Mouse (Mus musculus): ENCODE measurements around the gene Skap1. TPM values are rescaled to one million over a fixed set of nuclear protein-coding genes. Genes with fewer than 3 reads are reported as not detected.

Gene Skap1
- polyA plus RNA-seq, 1 experiment, result 4.9 TPM

- Histone ChIP-seq H3K4me1 (ENCODE audit: control insufficient read depth, insufficient read depth, low read length) (no peaks in the 10 kb centered on the region), H3K27ac (ENCODE audit: control insufficient read depth, insufficient read depth, low read depth, low read length, poor library complexity) (no peak overlapping the region), H3K4me3 (replicated peaks; ENCODE audit: control insufficient read depth, low read depth, low read length) (no peak overlapping the region)
- TF ChIP-seq CTCF (IDR thresholded peaks at IDR 0.05; ENCODE audit: control insufficient read depth, insufficient read depth, low read length), result no peak
- TF ChIP-seq POLR2A (IDR thresholded peaks at IDR 0.05; ENCODE audit: borderline replicate concordance, control insufficient read depth, low read depth, low read length), result no peak
- 34% methylated on average over 12 of the region's 12 CpGs for WGBS
Measured at GRCm38 (mm10) chr11:96741995-96742394, 277.6 kb downstream of the Skap1 start.

- Histone ChIP-seq H3K27ac (ENCODE audit: control insufficient read depth, insufficient read depth, low read depth, low read length, poor library complexity) (no peak overlapping the region), H3K4me1 (ENCODE audit: control insufficient read depth, insufficient read depth, low read length) (no peaks in the 10 kb centered on the region), H3K4me3 (replicated peaks; ENCODE audit: control insufficient read depth, low read depth, low read length) (no peak overlapping the region)
- no peak for TF ChIP-seq POLR2A (IDR thresholded peaks at IDR 0.05; ENCODE audit: borderline replicate concordance, control insufficient read depth, low read depth, low read length)
- TF ChIP-seq CTCF (IDR thresholded peaks at IDR 0.05; ENCODE audit: control insufficient read depth, insufficient read depth, low read length), result no peak
- 26% methylated on average over 11 of the region's 11 CpGs for WGBS
Measured at GRCm38 (mm10) chr11:96743000-96743399, 278.6 kb downstream of the Skap1 start.

GRCm38 (mm10) chr11:96743891-96744290, 279.5 kb downstream of the Skap1 start:
- Histone ChIP-seq H3K27ac (ENCODE audit: control insufficient read depth, insufficient read depth, low read depth, low read length, poor library complexity) (no peak overlapping the region), H3K4me3 (replicated peaks; ENCODE audit: control insufficient read depth, low read depth, low read length) (no peak overlapping the region), H3K4me1 (ENCODE audit: control insufficient read depth, insufficient read depth, low read length) (no peaks in the 10 kb centered on the region)
- WGBS, result 73% methylated on average over 4 of the region's 4 CpGs
- TF ChIP-seq POLR2A (IDR thresholded peaks at IDR 0.05; ENCODE audit: borderline replicate concordance, control insufficient read depth, low read depth, low read length), result no peak
- no peak for TF ChIP-seq CTCF (IDR thresholded peaks at IDR 0.05; ENCODE audit: control insufficient read depth, insufficient read depth, low read length)

- no peak for TF ChIP-seq POLR2A (IDR thresholded peaks at IDR 0.05; ENCODE audit: borderline replicate concordance, control insufficient read depth, low read depth, low read length)
- no peaks in the 10 kb centered on the region for H3K4me1 ChIP-seq (ENCODE audit: control insufficient read depth, insufficient read depth, low read length)
- 62% methylated on average over 6 of the region's 6 CpGs for WGBS
- no peak overlapping the region for H3K27ac ChIP-seq (ENCODE audit: control insufficient read depth, insufficient read depth, low read depth, low read length, poor library complexity)
- no peak overlapping the region for H3K4me3 ChIP-seq (replicated peaks; ENCODE audit: control insufficient read depth, low read depth, low read length)
Measured at GRCm38 (mm10) chr11:96746648-96747047, 282.3 kb downstream of the Skap1 start.

GRCm38 (mm10) chr11:96747555-96747954, 283.2 kb downstream of the Skap1 start:
- 37% methylated on average over 3 of the region's 3 CpGs for WGBS
- Histone ChIP-seq H3K27ac (ENCODE audit: control insufficient read depth, insufficient read depth, low read depth, low read length, poor library complexity) (no peak overlapping the region), H3K4me1 (ENCODE audit: control insufficient read depth, insufficient read depth, low read length) (no peaks in the 10 kb centered on the region), H3K4me3 (replicated peaks; ENCODE audit: control insufficient read depth, low read depth, low read length) (no peak overlapping the region)
- no peak for TF ChIP-seq POLR2A (IDR thresholded peaks at IDR 0.05; ENCODE audit: borderline replicate concordance, control insufficient read depth, low read depth, low read length)
- TF ChIP-seq CTCF (IDR thresholded peaks at IDR 0.05; ENCODE audit: control insufficient read depth, insufficient read depth, low read length), result no peak

GRCm38 (mm10) chr11:96755298-96755697, 290.9 kb downstream of the Skap1 start:
- H3K27ac ChIP-seq (ENCODE audit: control insufficient read depth, insufficient read depth, low read depth, low read length, poor library complexity), result no peak overlapping the region
- WGBS, result 98% methylated on average over 2 of the region's 2 CpGs
- no peaks in the 10 kb centered on the region for H3K4me1 ChIP-seq (ENCODE audit: control insufficient read depth, insufficient read depth, low read length)
- H3K4me3 ChIP-seq (replicated peaks; ENCODE audit: control insufficient read depth, low read depth, low read length), result no peak overlapping the region
- no peak for TF ChIP-seq CTCF (IDR thresholded peaks at IDR 0.05; ENCODE audit: control insufficient read depth, insufficient read depth, low read length)
- TF ChIP-seq POLR2A (IDR thresholded peaks at IDR 0.05; ENCODE audit: borderline replicate concordance, control insufficient read depth, low read depth, low read length), result no peak

GRCm38 (mm10) chr11:96757421-96757820, 293.0 kb downstream of the Skap1 start:
- WGBS, result 50% methylated on average over 4 of the region's 4 CpGs
- H3K4me3 ChIP-seq (replicated peaks; ENCODE audit: control insufficient read depth, low read depth, low read length), result no peak overlapping the region
- H3K27ac ChIP-seq (ENCODE audit: control insufficient read depth, insufficient read depth, low read depth, low read length, poor library complexity), result no peak overlapping the region
- no peak for TF ChIP-seq CTCF (IDR thresholded peaks at IDR 0.05; ENCODE audit: control insufficient read depth, insufficient read depth, low read length)
- no peak for TF ChIP-seq POLR2A (IDR thresholded peaks at IDR 0.05; ENCODE audit: borderline replicate concordance, control insufficient read depth, low read depth, low read length)
- H3K4me1 ChIP-seq (ENCODE audit: control insufficient read depth, insufficient read depth, low read length), result no peaks in the 10 kb centered on the region

- Histone ChIP-seq H3K4me3 (replicated peaks; ENCODE audit: control insufficient read depth, low read depth, low read length) (no peak overlapping the region), H3K27ac (ENCODE audit: control insufficient read depth, insufficient read depth, low read depth, low read length, poor library complexity) (no peak overlapping the region), H3K4me1 (ENCODE audit: control insufficient read depth, insufficient read depth, low read length) (no peaks in the 10 kb centered on the region)
- TF ChIP-seq CTCF (IDR thresholded peaks at IDR 0.05; ENCODE audit: control insufficient read depth, insufficient read depth, low read length) (no peak), POLR2A (IDR thresholded peaks at IDR 0.05; ENCODE audit: borderline replicate concordance, control insufficient read depth, low read depth, low read length) (no peak)
- 71% methylated on average over 5 of the region's 5 CpGs for WGBS
Measured at GRCm38 (mm10) chr11:96758402-96758801, 294.0 kb downstream of the Skap1 start.

- Histone ChIP-seq H3K4me3 (replicated peaks; ENCODE audit: control insufficient read depth, low read depth, low read length) (no peak overlapping the region), H3K27ac (ENCODE audit: control insufficient read depth, insufficient read depth, low read depth, low read length, poor library complexity) (no peak overlapping the region), H3K4me1 (ENCODE audit: control insufficient read depth, insufficient read depth, low read length) (no peaks in the 10 kb centered on the region; the same call in 1 of the 2 replicates)
- WGBS, result 39% methylated on average over 3 of the region's 3 CpGs
- TF ChIP-seq CTCF (IDR thresholded peaks at IDR 0.05; ENCODE audit: control insufficient read depth, insufficient read depth, low read length) (peak; percentile 65), POLR2A (IDR thresholded peaks at IDR 0.05; ENCODE audit: borderline replicate concordance, control insufficient read depth, low read depth, low read length) (no peak)
Measured at GRCm38 (mm10) chr11:96760042-96760441, 295.6 kb downstream of the Skap1 start.
